Mouse (Mus musculus) bone marrow, adult 2 months (tissue): ENCODE results near the gene Tas2r119.

Source experiments
- CTCF ChIP-seq: fragments of 200-500 bp; IDR thresholded peaks from 2 replicates; pipeline ENCODE4 v1.5.1; 2011; ENCODE audit warnings: low read length, control low read depth; ENCODE audit not compliant: control insufficient read depth, insufficient read depth
- POLR2A ChIP-seq: fragments of 200-500 bp; IDR thresholded peaks from 2 replicates; pipeline ENCODE4 v1.6.1; 2011; ENCODE audit warnings: low read depth, mild to moderate bottlenecking, control low read depth, low read length, borderline replicate concordance; ENCODE audit not compliant: control insufficient read depth

GRCm38 (mm10) chr15:32198561-32198960 is 21.5 kb downstream of the Tas2r119 start:
- TF ChIP-seq CTCF (no peak), POLR2A (no peak)
